25 mouse cellular contexts compared by ENCODE assay signal in the genomic region with DNA sequence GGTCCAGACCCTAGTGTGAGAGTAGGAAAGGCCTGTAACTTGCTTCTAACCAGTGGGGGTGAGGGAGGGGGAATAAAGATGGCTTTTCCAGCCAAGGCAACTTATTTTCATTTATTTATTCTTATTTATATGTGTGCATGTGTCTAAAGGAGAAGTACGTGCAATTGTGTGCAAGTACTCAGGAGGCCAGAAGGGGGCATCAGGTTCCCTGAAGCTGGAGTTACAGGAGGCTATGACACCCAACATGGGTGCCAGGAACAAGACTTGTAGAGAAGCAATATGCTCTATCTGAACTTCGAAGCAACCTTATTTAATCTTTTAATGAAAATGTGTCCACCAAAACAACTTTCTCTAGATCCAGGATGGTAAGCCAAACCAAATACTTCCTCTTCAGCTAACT. TPM values are rescaled to one million over a fixed set of nuclear protein-coding genes. Genes with fewer than 3 reads are reported as not detected.
DNase-seq lines count a peak whose midpoint lies in the region; ATAC-seq and TF ChIP-seq lines count a peak whose summit lies in the region.
"Had no signal": no experiment of that assay in that cellular context is flagged by ENCODE, and none has a peak within 500 bp of the region (broad histone marks: within the 10 kb centered on the region; RNA-seq: fewer than 3 reads in every experiment).

No protein-coding gene starts in this region.

- TF ChIP-seq EP300 in liver, postnatal 0 days (IDR thresholded peaks at IDR 0.05; ENCODE audit: low read depth), result no peak

- no peaks in the 10 kb centered on the region for H3K36me3 ChIP-seq in liver, adult 2 months (ENCODE audit: control insufficient read depth, insufficient read depth, low read length)
- H3K36me3 ChIP-seq in liver, postnatal 0 days (replicated peaks; ENCODE audit: insufficient read depth, low read length), result no peaks in the 10 kb centered on the region
- H3K36me3 ChIP-seq in E14TG2a.4 (ENCODE audit: insufficient read depth, low read length), result no peaks in the 10 kb centered on the region
- H3K36me3 ChIP-seq: embryonic facial prominence, embryonic 15.5 days; forebrain, embryonic 10.5 days; limb, embryonic 12.5 days; liver, embryonic 15.5 days; midbrain, embryonic 10.5 days; neural tube, embryonic 12.5 days had no signal

- no peak for TF ChIP-seq POLR2A in liver, adult 2 months (IDR thresholded peaks at IDR 0.05; ENCODE audit: extremely low read depth, insufficient read depth, low read length)

- no peak overlapping the region for H3K9ac ChIP-seq in liver, adult 2 months (ENCODE audit: low read depth, low read length)
- H3K9ac ChIP-seq in liver, postnatal 0 days (replicated peaks), result no peak overlapping the region
- H3K9ac ChIP-seq: embryonic facial prominence, embryonic 15.5 days; forebrain, postnatal 0 days; limb, embryonic 12.5 days; liver, embryonic 15.5 days; neural tube, embryonic 12.5 days had no signal

- H3K9me3 ChIP-seq in liver, postnatal 0 days (ENCODE audit: low read length), result no peaks in the 10 kb centered on the region
- H3K9me3 ChIP-seq in E14TG2a.4 (ENCODE audit: low read length), result no peaks in the 10 kb centered on the region
- H3K9me3 ChIP-seq: embryonic facial prominence, embryonic 15.5 days; forebrain, embryonic 10.5 days; limb, embryonic 12.5 days; liver, embryonic 15.5 days; midbrain, embryonic 10.5 days; neural tube, embryonic 12.5 days had no signal

- H3K27me3 ChIP-seq in liver, adult 2 months (ENCODE audit: control insufficient read depth, insufficient read depth, low read length), result no peaks in the 10 kb centered on the region
- H3K27me3 ChIP-seq in liver, postnatal 0 days (ENCODE audit: insufficient read depth, low read length), result no peaks in the 10 kb centered on the region
- H3K27me3 ChIP-seq in E14TG2a.4 (ENCODE audit: insufficient read depth, low read length), result peaks cover 5% of the 10 kb centered on the region
- H3K27me3 ChIP-seq: embryonic facial prominence, embryonic 15.5 days; limb, embryonic 12.5 days; liver, embryonic 15.5 days; neural tube, embryonic 12.5 days had no signal

- no peak for TF ChIP-seq CTCF in liver, adult 2 months (IDR thresholded peaks at IDR 0.05; ENCODE audit: low read depth, low read length)
- TF ChIP-seq CTCF in liver, postnatal 0 days (IDR thresholded peaks at IDR 0.05; ENCODE audit: low read depth), result no peak
- peak; percentile 47 for TF ChIP-seq CTCF in E14TG2a.4 (conservative IDR thresholded peaks at IDR 0.05; ENCODE audit: low read length)

- 95% methylated on average over 2 of the region's 2 CpGs for WGBS in liver, adult 2 months
- 89% methylated on average over 2 of the region's 2 CpGs for WGBS in liver, postnatal 0 days (ENCODE audit: insufficient replicate concordance)

- no peak overlapping the region for H3K4me3 ChIP-seq in liver, adult 2 months (ENCODE audit: insufficient read depth, low read depth, low read length)
- H3K4me3 ChIP-seq in liver, postnatal 0 days (ENCODE audit: low read depth, low read length), result no peak overlapping the region
- no peak overlapping the region for H3K4me3 ChIP-seq in E14TG2a.4 (replicated peaks; ENCODE audit: low read length)
- H3K4me3 ChIP-seq: embryonic facial prominence, embryonic 15.5 days; forebrain, embryonic 10.5 days; limb, embryonic 12.5 days; liver, embryonic 15.5 days; midbrain, embryonic 10.5 days; neural tube, embryonic 12.5 days had no signal

- intact Hi-C loops in heart, postnatal 36 days (cut with DNase I), result no loop called here

- H3K4me2 ChIP-seq in liver, postnatal 0 days (ENCODE audit: low read depth, low read length), result no peak overlapping the region
- H3K4me2 ChIP-seq: embryonic facial prominence, embryonic 15.5 days; limb, embryonic 12.5 days; liver, embryonic 15.5 days; neural tube, embryonic 12.5 days had no signal

- no peak overlapping the region for H3K27ac ChIP-seq in liver, adult 2 months (replicated peaks; ENCODE audit: insufficient read depth, low read depth, low read length)
- no peak overlapping the region for H3K27ac ChIP-seq in liver, postnatal 0 days (ENCODE audit: low read depth)
- H3K27ac ChIP-seq: embryonic facial prominence, embryonic 15.5 days; forebrain, embryonic 10.5 days; limb, embryonic 12.5 days; liver, embryonic 15.5 days; midbrain, embryonic 10.5 days; neural tube, embryonic 12.5 days had no signal

- no peak for ATAC-seq in liver, postnatal 0 days
- ATAC-seq: CD4-positive, CD25-positive, alpha-beta regulatory T cell, adult 4 months; forebrain, postnatal 0 days; hindbrain, embryonic 16.5 days had no signal

- H3K4me1 ChIP-seq in liver, adult 2 months (ENCODE audit: control insufficient read depth, insufficient read depth, low read length), result no peaks in the 10 kb centered on the region
- H3K4me1 ChIP-seq in liver, postnatal 0 days (ENCODE audit: insufficient read depth), result no peaks in the 10 kb centered on the region
- peaks cover 34% of the 10 kb centered on the region for H3K4me1 ChIP-seq in E14TG2a.4 (replicated peaks; ENCODE audit: low read depth, low read length)

- DNase-seq in heart, adult 11 months, result peak; percentile 24
- DNase-seq in heart, postnatal 36 days, result no peak
- DNase-seq in liver, adult 2 months (ENCODE audit: extremely low read depth, low read depth, low spot score), result peak; percentile 2
- DNase-seq in liver, postnatal 0 days, result no peak
- peak; percentile 67 for DNase-seq in ZHBTc4 (ENCODE audit: low read depth, low spot score)
- no peak for DNase-seq in c-Kit-positive CD71-positive TER-119-positive erythroid progenitor cells, embryonic 14.5 days (ENCODE audit: low spot score)
- DNase-seq in cerebellum, postnatal 14 days, result no peak
- DNase-seq: adrenal gland, adult 8-10 months; cerebellum, adult 11 months; cerebellum, postnatal 10 days; forebrain, postnatal 0 days; heart, postnatal 4 days; kidney, adult 11 months; kidney, postnatal 25 days; layer of hippocampus, adult 9-11 months; right cerebral cortex, postnatal 4 days had no signal

- H3K79me2 ChIP-seq in liver, adult 2 months (ENCODE audit: control insufficient read depth, insufficient read depth, low read length), result no peaks in the 10 kb centered on the region

RNA-seq across cellular contexts. Expression of a gene that starts 39.7 kb away (rescaled TPM):
- 10 to 100 TPM; 28.8 to 35.3 TPM for total RNA-seq in heart, postnatal 36 days (2021)
- 0.37 and 0.60 TPM in 2 replicates for total RNA-seq in liver, adult 2 months (2014; rRNA removed)
- 0.35 and 0.51 TPM in 2 replicates for polyA plus RNA-seq in liver, adult 2 months (2012; rRNA removed)
- 0.96 and 1.0 TPM in 2 replicates for polyA plus RNA-seq in liver, postnatal 0 days (2015; fragmentation: Nextera tagmentation; extraction: Ambion mirVana)

Comparison
In these comparisons a context has a peak if more than half of its experiments do, and no peak if none do; other contexts are left out.
1. DNase-seq: peak in heart, adult 11 months (single experiment), liver, adult 2 months (single experiment) and ZHBTc4 (single experiment); none in heart, postnatal 36 days (0 of 2), liver, postnatal 0 days (single experiment), c-Kit-positive CD71-positive TER-119-positive erythroid progenitor cells, embryonic 14.5 days (single experiment) and cerebellum, postnatal 14 days (0 of 2).
2. RNA of a gene that starts 39.7 kb away (total RNA-seq): 28.8 to 35.3 TPM in heart, postnatal 36 days; 0.37 to 0.60 TPM in liver, adult 2 months; every median in the first group is over 10 times any median in the second.